Mouse (Mus musculus): ENCODE measurements at regions not wholly inside any gene's neighbourhood (a gene's known extent, or its start where the extent isn't known, plus 50 kb on each side); places are given as distances from the start of the nearest gene placed in this dataset.

DNA sequence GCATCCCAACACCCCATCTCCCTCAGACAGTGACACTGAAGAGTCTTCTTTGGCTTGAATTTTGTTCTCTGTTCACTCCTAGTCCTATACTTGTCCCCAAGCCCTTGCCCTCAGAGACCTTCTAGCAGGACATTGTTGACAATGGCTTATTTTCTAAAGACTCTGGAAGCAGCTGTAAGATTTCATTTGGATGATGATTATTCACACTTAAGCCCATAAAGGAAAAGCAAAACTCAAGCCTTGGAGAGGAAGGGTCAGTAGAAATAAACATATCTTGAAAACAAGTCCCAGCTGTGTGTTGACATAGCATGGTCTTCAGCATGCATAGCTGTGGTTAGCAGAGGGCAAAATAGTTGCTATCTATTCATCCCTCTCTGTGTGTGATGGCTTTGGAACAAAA is 59.9 kb upstream of the Cdh11 start:
- no peak for DNase-seq (ENCODE audit: low read depth, low spot score)

- peak; percentile 53 for DNase-seq (ENCODE audit: low read depth, low spot score)
Observed at GRCm38 (mm10) chr8:102860021-102860420, 74.6 kb upstream of the Cdh11 start.

GRCm38 (mm10) chr8:102899525-102899924 is 114.1 kb upstream of the Cdh11 start:
- no peak for DNase-seq (ENCODE audit: low read depth, low spot score)

- no peak for DNase-seq (ENCODE audit: low read depth, low spot score)
Observed at GRCm38 (mm10) chr8:102900662-102901061, 115.2 kb upstream of the Cdh11 start.

DNA sequence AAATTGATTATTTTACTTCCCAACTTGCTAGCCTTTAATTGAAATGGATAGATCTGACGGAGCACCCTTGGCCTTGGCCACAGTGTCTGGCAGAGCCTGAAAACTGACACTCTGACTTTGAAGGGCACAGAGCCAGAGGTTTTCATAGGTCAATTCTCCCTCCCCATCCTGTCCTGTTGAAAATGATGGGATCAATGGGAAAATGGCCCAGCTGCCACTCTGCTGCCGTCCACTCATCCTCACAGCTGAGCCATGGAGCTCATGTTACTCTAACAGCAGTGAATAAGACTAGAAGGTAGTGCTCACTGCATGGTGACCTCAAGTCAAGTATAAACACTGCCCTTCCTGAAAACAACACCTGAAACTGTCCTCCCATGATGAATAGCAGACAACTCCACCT is 122.0 kb upstream of the Cdh11 start:
- peak; percentile 17 for DNase-seq (ENCODE audit: low read depth, low spot score)

- no peak for DNase-seq (ENCODE audit: low read depth, low spot score)
Observed at GRCm38 (mm10) chr8:102931342-102931835, 145.9 kb upstream of the Cdh11 start.

GRCm38 (mm10) chr8:102938771-102939170 is 153.3 kb upstream of the Cdh11 start:
- DNase-seq (ENCODE audit: low read depth, low spot score): no peak

DNA sequence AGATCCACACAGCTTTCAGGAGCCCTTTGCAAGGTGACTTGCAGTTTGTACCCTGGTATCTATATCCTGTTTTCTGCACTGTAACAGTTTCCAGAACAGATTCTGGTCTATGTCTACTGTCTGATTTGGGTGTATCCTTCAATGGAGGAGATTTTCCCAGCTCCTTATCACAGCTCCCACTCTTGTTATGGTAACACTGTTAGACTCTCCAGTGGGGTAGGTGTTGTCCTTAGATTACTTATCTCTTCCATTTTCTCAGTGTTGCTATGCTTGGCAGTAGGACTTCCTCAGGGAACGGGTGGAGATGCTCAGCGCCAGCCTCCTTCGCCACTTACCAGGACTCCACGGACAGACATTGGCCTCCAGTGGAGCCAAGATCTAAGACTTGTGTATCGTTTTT is 160.1 kb upstream of the Cdh11 start:
- DNase-seq (ENCODE audit: low read depth, low spot score): no peak

- DNase-seq (ENCODE audit: low read depth, low spot score): peak; percentile 51
Observed at GRCm38 (mm10) chr8:102978161-102978581, 192.7 kb upstream of the Cdh11 start.

DNA sequence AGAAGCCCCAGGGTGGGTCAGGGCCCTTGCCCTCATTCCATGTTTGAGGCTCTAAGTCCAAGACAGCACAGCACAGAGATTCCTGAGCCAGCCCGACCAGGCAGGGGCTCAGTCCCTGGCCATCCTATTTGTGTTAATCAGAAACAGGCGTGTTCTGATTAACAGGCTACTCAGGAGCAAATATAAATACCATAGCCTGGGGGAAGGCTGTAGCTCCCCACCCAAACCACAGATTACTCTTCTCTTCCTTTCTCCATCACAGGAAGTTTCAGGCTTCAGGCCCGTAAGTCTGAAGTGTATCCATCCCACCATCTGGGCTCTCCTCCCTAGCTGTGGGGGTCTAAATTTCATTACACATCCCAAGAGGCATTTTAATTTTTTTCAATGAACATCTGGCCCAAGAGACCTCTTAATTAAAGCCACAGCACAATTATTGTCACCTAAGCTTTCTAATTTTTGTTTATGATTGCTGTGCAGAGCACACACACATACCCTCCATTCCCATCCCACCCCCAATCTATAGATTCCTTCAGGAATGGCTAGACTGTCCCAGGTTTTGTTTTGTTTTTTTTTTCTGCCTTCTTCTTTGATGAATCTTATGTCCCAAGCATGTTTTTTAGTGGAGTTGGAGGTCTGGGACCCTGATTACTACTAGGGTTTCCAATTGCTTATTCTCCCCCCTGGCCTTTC is 197.9 kb upstream of the Cdh11 start:
- DNase-seq (ENCODE audit: low read depth, low spot score): peak; percentile 68

DNA sequence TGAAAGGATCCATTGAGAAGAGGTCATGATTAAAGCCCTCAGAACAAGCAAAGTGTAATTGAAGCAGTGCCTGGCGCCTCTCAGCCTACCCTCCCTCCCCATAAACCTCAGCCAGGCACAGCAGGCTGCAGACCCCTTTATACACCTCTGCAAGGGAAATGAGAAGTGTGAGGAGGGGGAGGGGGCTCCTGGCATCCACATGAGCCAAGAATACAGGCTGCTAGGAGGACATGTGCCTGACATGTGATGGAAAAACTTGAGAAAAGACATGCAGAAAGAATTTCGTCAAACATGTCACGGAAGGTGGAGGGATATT is 198.4 kb upstream of the Cdh11 start:
- no peak for DNase-seq (ENCODE audit: low read depth, low spot score)

GRCm38 (mm10) chr8:103007284-103007984 is 222.0 kb upstream of the Cdh11 start:
- DNase-seq (ENCODE audit: low read depth, low spot score): no peak

GRCm38 (mm10) chr8:103019121-103019520 is 233.7 kb upstream of the Cdh11 start:
- no peak for DNase-seq (ENCODE audit: low read depth, low spot score)

GRCm38 (mm10) chr8:103023237-103023636 is 237.8 kb upstream of the Cdh11 start:
- DNase-seq (ENCODE audit: low read depth, low spot score): no peak

DNA sequence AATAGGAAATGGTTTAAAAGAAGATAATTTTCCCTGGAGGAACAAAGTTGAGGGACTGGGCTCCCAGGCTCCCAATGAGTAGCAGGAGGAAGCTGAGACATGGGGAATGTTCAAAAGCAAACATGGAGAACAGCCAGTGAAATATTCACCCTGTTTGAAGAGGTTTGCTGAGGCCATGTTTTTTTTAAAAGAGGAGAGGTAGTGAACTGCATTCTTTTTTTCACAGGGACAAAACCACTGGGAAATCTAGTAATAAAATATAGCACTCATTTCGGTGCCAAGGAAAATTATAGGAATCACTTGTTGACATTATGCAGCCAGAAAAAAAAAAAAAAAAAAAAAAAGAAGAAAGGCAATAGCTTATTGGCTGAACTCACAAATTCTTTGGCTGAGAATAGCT is 246.3 kb upstream of the Cdh11 start:
- peak; percentile 11 for DNase-seq (ENCODE audit: low read depth, low spot score)

GRCm38 (mm10) chr8:103033956-103034355 is 248.5 kb upstream of the Cdh11 start:
- DNase-seq (ENCODE audit: low read depth, low spot score): no peak

- DNase-seq (ENCODE audit: low read depth, low spot score): no peak
Observed at GRCm38 (mm10) chr8:103072079-103072635, 286.7 kb upstream of the Cdh11 start.

DNA sequence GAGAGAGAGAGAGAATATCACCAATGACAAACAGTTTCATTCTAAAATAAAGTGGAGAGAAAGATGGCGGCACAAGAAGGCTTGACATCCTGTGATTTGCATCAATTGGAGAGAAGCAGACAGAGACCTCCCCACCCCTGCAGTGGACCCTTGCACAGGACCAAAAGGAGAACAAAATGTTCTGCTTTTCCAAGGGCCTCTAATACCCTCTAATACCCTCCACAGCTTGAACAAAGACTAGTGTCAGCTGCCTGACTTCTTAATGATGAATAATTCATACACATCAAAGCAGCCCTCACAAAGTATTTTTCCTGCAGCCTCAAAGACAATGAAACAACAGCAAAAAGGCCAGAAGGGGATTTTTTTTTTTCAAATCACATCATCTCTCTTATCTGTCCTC is 287.2 kb upstream of the Cdh11 start:
- no peak for DNase-seq (ENCODE audit: low read depth, low spot score)

DNA sequence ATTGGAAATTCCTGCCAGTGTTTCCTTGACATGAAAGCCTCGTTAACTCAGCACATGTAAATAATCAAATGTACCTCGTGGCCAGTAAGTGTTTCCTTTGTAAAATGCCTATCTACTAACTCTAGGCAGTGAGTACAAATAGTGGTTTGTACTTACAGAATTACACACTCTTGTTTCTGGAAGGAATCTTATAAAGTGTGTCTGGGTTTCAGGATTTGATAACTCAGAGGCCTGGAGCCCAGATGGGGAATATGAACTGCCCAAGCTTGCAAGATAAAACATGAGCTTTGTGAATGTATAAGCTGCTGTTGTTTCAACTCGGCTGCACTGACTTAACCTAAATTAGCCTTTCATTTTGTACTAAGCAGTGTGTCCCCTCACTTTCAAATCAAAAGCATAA is 293.1 kb upstream of the Cdh11 start:
- DNase-seq (ENCODE audit: low read depth, low spot score): no peak

DNA sequence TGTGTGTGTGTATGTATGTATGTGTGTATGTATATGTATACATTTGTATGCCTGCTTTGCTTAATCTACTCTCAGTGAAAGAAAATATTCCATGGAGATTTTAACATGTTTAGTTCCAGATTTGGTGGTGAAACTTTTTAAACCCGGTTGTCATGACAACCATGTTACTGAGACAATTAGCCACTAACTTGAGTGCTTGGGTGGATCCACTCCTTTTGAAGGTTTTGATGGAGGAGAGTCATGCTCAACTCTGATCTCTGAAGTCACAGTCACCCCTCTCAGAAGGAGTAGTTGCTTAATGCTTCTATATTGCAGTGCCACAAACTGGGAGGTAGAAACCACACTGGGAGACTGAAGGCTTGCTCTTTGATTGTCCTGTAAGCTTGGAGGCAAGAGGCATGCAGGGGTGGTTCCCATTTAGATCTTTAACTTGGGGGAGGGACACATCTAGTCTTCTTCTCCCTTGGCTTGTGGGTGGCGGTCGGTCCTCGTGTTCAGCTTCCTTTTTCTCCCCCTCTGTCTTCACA is 301.6 kb upstream of the Cdh11 start:
- no peak for DNase-seq (ENCODE audit: low read depth, low spot score)

DNA sequence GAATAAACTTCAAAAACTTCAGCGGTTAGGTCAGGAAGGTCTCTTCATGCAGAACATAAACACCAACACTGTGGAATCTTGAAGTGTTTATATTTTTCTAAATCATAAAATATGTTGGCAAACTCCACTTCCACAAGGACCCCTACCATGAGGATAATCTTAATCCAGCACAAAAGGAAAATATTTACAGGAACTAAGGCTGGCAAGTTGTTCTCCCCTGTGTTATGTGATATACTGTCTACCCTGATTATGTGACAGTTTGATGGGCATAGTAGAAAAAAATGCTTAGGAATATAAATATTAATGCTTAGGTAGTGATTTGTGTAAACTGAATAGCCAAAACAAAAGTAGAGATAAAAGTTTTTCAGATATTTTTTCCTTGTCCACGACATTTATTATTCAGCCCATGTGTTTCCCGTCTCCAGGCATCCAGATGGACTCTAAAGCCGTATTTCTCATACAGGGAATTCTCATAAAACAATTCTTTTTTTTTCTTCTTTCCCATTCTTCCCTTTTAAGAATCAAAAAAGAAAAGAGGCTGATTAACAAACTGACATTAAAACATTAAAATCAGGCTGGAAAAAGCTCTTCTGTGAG is 311.2 kb upstream of the Cdh11 start:
- DNase-seq (ENCODE audit: low read depth, low spot score): no peak

- peak; percentile 44 for DNase-seq (ENCODE audit: low read depth, low spot score)
Observed at GRCm38 (mm10) chr8:103125581-103125980, 340.1 kb upstream of the Cdh11 start.

Measured in 3T3-L1 (cell line).